Mouse (Mus musculus) forebrain, postnatal 0 days (tissue): Measurements from ENCODE around the gene Esp22. TPM values are rescaled to one million over a fixed set of nuclear protein-coding genes. Genes with fewer than 3 reads are reported as not detected.
"Not testable (repeated sequence)": the region's sequence is repeated elsewhere in the genome, so short reads cannot be mapped to it uniquely, and the experiment has no call there.

Source experiments
- ATAC-seq: fragments of 200-750 bp; cut with Nextera tagmentation; 2 replicates; pipeline ENCODE4 v1.8.0; 2017; ENCODE audit warnings: mild to moderate bottlenecking, moderate library complexity
- DNase-seq: peaks from one replicate; pipeline ENCODE4 v3.0.0-alpha.2; 2015
- H3K27ac ChIP-seq: fragments of 300-500 bp; sonication (generic); 2 replicates; pipeline ENCODE4 v1.5.1; 2014; ENCODE audit warnings: low read depth, mild to moderate bottlenecking, antibody characterized with exemption, low read length, moderate library complexity, mixed read lengths
- H3K27me3 ChIP-seq: fragments of 300-500 bp; sonication (generic); 2 replicates; pipeline ENCODE4 v1.6.1; 2014; ENCODE audit warnings: mild to moderate bottlenecking, low read length, mixed read lengths; ENCODE audit not compliant: insufficient read depth
- H3K36me3 ChIP-seq: fragments of 300-500 bp; sonication (generic); 2 replicates; pipeline ENCODE4 v1.6.1; 2014; ENCODE audit warnings: mild to moderate bottlenecking, moderate library complexity; ENCODE audit not compliant: insufficient read depth
- H3K4me1 ChIP-seq: fragments of 300-500 bp; sonication (generic); 2 replicates; pipeline ENCODE4 v1.6.1; 2014; ENCODE audit warnings: antibody characterized with exemption; ENCODE audit not compliant: insufficient read depth
- H3K4me2 ChIP-seq: fragments of 300-500 bp; sonication (generic); 2 replicates; pipeline ENCODE4 v1.6.1; 2014; ENCODE audit warnings: low read depth, mild to moderate bottlenecking, moderate library complexity
- H3K4me3 ChIP-seq: fragments of 300-500 bp; sonication (generic); 2 replicates; pipeline ENCODE4 v1.5.1; 2014; ENCODE audit warnings: low read depth, low read length, mixed read lengths
- H3K9ac ChIP-seq: fragments of 300-500 bp; sonication (generic); 2 replicates; pipeline ENCODE4 v1.6.1; 2014; ENCODE audit warnings: mild to moderate bottlenecking
- H3K9me3 ChIP-seq: fragments of 300-500 bp; sonication (generic); 2 replicates; pipeline ENCODE4 v1.6.1; 2016; ENCODE audit warnings: low read length
- CTCF ChIP-seq: sonication (generic); IDR thresholded peaks from 2 replicates; pipeline ENCODE4 v1.5.1; 2016; ENCODE audit warnings: antibody characterized with exemption, control low read depth, low read depth
- WGBS: fragments of 180-500 bp; shearing (Covaris S2); extraction: QIAGEN DNeasy Blood & Tissue Kit; methylation state at CpG from one replicate; pipeline ENCODE4 v1.1.7; 2014; 5-methylcytosine and 5-hydroxymethylcytosine counted together
- polyA plus RNA-seq: library from polyadenylated mRNA; unstranded; fragments of >200 nt; fragmentation: Nextera tagmentation; extraction: Ambion mirVana; gene quantifications from 2 replicates; pipeline ENCODE4 v1.2.1, GENCODE M21; 2015
- total RNA-seq: library from RNA; depleted of rRNA; stranded (reverse); fragments of >200 nt; gene quantifications from 2 replicates; pipeline ENCODE4 v1.2.3, GENCODE M21; 2014; rRNA removed

Gene Esp22
- total RNA-seq (not detected in 2 replicates), polyA plus RNA-seq (not detected in 2 replicates)

DNA sequence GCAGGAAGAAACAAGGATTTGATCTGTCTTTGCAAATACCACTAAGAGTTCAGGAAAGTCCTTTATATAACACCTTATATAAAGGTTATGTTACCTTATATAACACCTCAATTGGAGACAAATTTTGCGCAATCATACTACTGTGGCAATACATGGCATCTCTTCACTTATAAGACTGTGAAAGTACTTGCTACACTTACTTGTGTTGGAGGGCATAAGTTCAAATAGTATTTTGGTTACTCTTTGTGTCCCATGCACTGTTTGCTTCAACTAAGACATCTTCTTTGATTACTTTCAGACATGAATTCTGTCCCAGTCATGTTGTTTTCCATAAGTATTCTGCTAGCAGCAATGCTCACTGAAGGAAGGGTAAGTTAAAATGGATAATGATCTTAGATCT lies at the start of gene Esp22:
Gene Esp22, plus strand, starts transcription at position 301 of the 400 bp plus-strand sequence.
- no peak within 1 kb of the TSS for H3K4me2 ChIP-seq
- H3K4me3 ChIP-seq, result no peak within 1 kb of the TSS
- H3K27me3 ChIP-seq, result no peaks in the 10 kb centered on the region
- H3K4me1 ChIP-seq, result no peaks in the 10 kb centered on the region
- H3K36me3 ChIP-seq, result no peaks in the 10 kb centered on the region
- no peak within 1 kb of the TSS for H3K9ac ChIP-seq
- H3K9me3 ChIP-seq, result no peaks in the 10 kb centered on the region; the same call in 1 of the 2 replicates
- no peak for DNase-seq
- 94% methylated on average over 1 of the region's 1 CpGs for WGBS
- TF ChIP-seq CTCF, result no peak
- no peak for ATAC-seq
- H3K27ac ChIP-seq, result no peak within 1 kb of the TSS

- Histone ChIP-seq H3K9me3 (peaks cover 13% of the 10 kb centered on the region; the same call in 1 of the 2 replicates), H3K4me2 (no peak overlapping the region), H3K4me3 (no peak overlapping the region), H3K9ac (no peak overlapping the region), H3K27me3 (no peaks in the 10 kb centered on the region), H3K36me3 (no peaks in the 10 kb centered on the region), H3K27ac (no peak overlapping the region), H3K4me1 (no peaks in the 10 kb centered on the region)
- DNase-seq (no peak), ATAC-seq (no peak)
- TF ChIP-seq CTCF, result no peak
Measured at GRCm38 (mm10) chr17:39063641-39064040, 31.5 kb upstream of the Esp22 start.

DNA sequence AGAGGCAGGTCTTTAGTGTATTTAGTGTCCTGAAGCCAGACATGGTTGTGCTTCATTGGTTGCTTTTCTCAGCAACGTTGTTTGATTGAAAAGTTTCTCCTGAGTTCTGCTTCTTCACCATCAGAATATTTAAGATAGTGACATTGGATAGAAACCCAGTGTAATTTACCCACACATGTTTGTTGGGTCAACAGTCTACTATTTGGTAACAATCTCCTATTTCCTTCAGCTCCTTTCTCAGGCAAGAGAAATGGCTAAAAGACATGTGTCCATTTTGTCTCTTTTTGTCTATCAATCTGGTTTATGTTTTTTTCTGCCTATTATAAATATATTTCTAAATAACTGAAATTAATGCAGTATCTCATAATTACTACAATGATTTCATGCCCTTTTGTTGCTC lies 18.2 kb upstream of the Esp22 start, which contains the start of gene Esp23:
Gene Esp23, minus strand, starts transcription at position 101 of the 400 bp plus-strand sequence.
- Histone ChIP-seq H3K4me3 (no peak within 1 kb of the TSS), H3K27me3 (no peaks in the 10 kb centered on the region), H3K9me3 (peaks cover 5% of the 10 kb centered on the region; the same call in 1 of the 2 replicates), H3K4me1 (no peaks in the 10 kb centered on the region), H3K36me3 (no peaks in the 10 kb centered on the region), H3K9ac (no peak within 1 kb of the TSS), H3K4me2 (no peak within 1 kb of the TSS), H3K27ac (no peak within 1 kb of the TSS)
- no peak for DNase-seq
- TF ChIP-seq CTCF, result no peak
- WGBS, result 45% methylated on average over 1 of the region's 1 CpGs
- ATAC-seq, result no peak

DNA sequence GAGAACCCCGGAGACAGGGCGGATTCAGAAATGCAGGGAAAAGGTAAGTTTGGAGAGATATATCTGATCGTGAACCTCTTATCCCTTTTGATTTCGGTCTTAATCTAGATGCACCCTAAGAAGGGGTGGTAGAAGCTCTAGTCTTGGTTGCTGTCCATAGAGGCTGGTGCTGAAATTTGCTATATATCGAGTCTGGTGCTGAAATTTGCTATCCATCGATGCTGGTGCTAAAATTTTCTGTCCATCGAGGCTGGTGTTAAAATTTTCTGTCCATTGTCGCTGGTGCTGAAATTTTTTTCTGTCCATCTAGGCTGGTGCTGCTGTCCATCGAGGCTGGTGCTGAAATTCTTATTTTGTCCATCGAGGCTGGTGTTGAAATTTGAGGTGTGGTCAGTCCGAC lies 12.0 kb downstream of the Esp22 start:
- H3K36me3 ChIP-seq, H3K9ac ChIP-seq, H3K27ac ChIP-seq, H3K4me3 ChIP-seq, H3K9me3 ChIP-seq, H3K4me2 ChIP-seq, H3K27me3 ChIP-seq, ATAC-seq, DNase-seq, H3K4me1 ChIP-seq: not testable (repeated sequence)
- 78% methylated on average over 11 of the region's 11 CpGs for WGBS

DNA sequence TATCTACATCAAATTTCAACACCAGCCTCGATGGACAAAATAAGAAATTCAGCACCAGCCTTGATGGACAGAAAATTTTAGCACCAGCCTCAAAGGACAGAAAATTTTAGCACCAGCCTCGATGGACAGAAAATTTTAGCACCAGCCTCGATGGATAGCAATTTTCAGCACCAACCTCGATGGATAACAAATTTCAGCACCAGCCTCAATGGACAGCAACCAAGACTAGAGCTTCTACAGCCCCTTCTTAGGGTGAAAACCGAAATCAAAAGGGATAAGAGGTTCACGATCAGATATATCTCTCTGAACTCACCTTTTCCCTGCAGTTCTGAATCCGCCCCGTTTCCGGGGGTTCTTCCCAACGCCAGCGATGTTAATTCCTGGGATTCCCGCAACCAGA lies 34.0 kb downstream of the Esp22 start:
- 75% methylated on average over 12 of the region's 12 CpGs for WGBS
- not testable (repeated sequence) for H3K9ac ChIP-seq, DNase-seq, H3K36me3 ChIP-seq, H3K4me1 ChIP-seq, H3K4me2 ChIP-seq, H3K4me3 ChIP-seq, H3K27ac ChIP-seq, ATAC-seq, H3K27me3 ChIP-seq, H3K9me3 ChIP-seq

Other genes with a start within 250 kb of the Esp22 start
- not detected in 2 replicates for gene Esp24, start 58.6 kb upstream of the Esp22 start, total RNA-seq
- not detected in 2 replicates for gene Esp24, start 58.6 kb upstream of the Esp22 start, polyA plus RNA-seq
- not detected in 2 replicates for gene Gm21903, start 52.0 kb upstream of the Esp22 start, total RNA-seq
- gene Gm21903, start 52.0 kb upstream of the Esp22 start, polyA plus RNA-seq, result not detected in 2 replicates
- gene Esp23, start 18.3 kb upstream of the Esp22 start, total RNA-seq, result not detected in 2 replicates
- gene Esp23, start 18.3 kb upstream of the Esp22 start, polyA plus RNA-seq, result not detected in 2 replicates